Mouse (Mus musculus) lung, adult 2 months (tissue): ENCODE results near the gene Ptpa.
"Not testable (repeated sequence)": the region's sequence is repeated elsewhere in the genome, so short reads cannot be mapped to it uniquely, and the experiment has no call there.

Source experiments
- CTCF ChIP-seq: fragments of 200-500 bp; IDR thresholded peaks from 2 replicates; pipeline ENCODE4 v1.5.1; 2011; ENCODE audit warnings: mild to moderate bottlenecking, low read length, control low read depth; ENCODE audit not compliant: insufficient read depth
- POLR2A ChIP-seq: fragments of 200-500 bp; IDR thresholded peaks from 2 replicates; pipeline ENCODE4 v1.6.1; 2011; ENCODE audit warnings: low read depth, mild to moderate bottlenecking, control low read depth, low read length, borderline replicate concordance; ENCODE audit errors: extremely low read depth

GRCm38 (mm10) chr2:30417154-30417553 is 1.3 kb downstream of the Ptpa start:
- TF ChIP-seq CTCF, POLR2A: not testable (repeated sequence)
